Mouse (Mus musculus) heart, embryonic 15.5 days (tissue): Measurements from ENCODE around the gene Gucy2d. TPM values are rescaled to one million over a fixed set of nuclear protein-coding genes. Genes with fewer than 3 reads are reported as not detected.
A peak's percentile ranks its signal among the peaks of the same experiment; 100 is the strongest.

ENCODE experiments used
- ATAC-seq: fragments of 200-750 bp; cut with Nextera tagmentation; replicated peaks from 2 replicates; pipeline ENCODE4 v1.8.0; 2017; ENCODE audit warnings: low read depth, moderate TSS enrichment; ENCODE audit not compliant: insufficient number of reproducible peaks, insufficient read depth, low FRiP score
- H3K27ac ChIP-seq: fragments of 300-500 bp; sonication (generic); 2 replicates; pipeline ENCODE4 v1.5.1; 2015; ENCODE audit warnings: mild to moderate bottlenecking, inconsistent platforms
- H3K27me3 ChIP-seq: fragments of 300-500 bp; sonication (generic); 2 replicates; pipeline ENCODE4 v1.6.1; 2015; ENCODE audit warnings: inconsistent platforms
- H3K36me3 ChIP-seq: fragments of 300-500 bp; sonication (generic); 2 replicates; pipeline ENCODE4 v1.6.1; 2015; ENCODE audit warnings: mild to moderate bottlenecking, inconsistent platforms
- H3K4me1 ChIP-seq: fragments of 300-500 bp; sonication (generic); replicated peaks from 2 replicates; pipeline ENCODE4 v1.6.1; 2015; ENCODE audit warnings: inconsistent platforms
- H3K4me2 ChIP-seq: fragments of 300-500 bp; sonication (generic); 2 replicates; pipeline ENCODE4 v1.6.1; 2015; ENCODE audit warnings: inconsistent platforms, mild to moderate bottlenecking, moderate library complexity
- H3K4me3 ChIP-seq: fragments of 300-500 bp; sonication (generic); 2 replicates; pipeline ENCODE4 v1.5.1; 2015; ENCODE audit warnings: mild to moderate bottlenecking, inconsistent platforms
- H3K9ac ChIP-seq: fragments of 300-500 bp; sonication (generic); 2 replicates; pipeline ENCODE4 v1.6.1; 2015; ENCODE audit warnings: mild to moderate bottlenecking, inconsistent platforms
- H3K9me3 ChIP-seq: fragments of 300-500 bp; sonication (generic); replicated peaks from 2 replicates; pipeline ENCODE4 v1.6.1; 2016; ENCODE audit warnings: inconsistent platforms
- WGBS: fragments of 180-500 bp; shearing (Covaris S2); methylation state at CpG from one replicate; pipeline ENCODE4 v1.1.7; 2015; ENCODE audit warnings: mixed read lengths; 5-methylcytosine and 5-hydroxymethylcytosine counted together
- polyA plus RNA-seq: library from polyadenylated mRNA; unstranded; fragments of >200 nt; fragmentation: Nextera tagmentation; extraction: Ambion mirVana; gene quantifications from 2 replicates; pipeline ENCODE4 v1.2.1, GENCODE M21; 2015

Gene Gucy2d
- polyA plus RNA-seq, 1 experiment from 2014 or later = not detected

DNA sequence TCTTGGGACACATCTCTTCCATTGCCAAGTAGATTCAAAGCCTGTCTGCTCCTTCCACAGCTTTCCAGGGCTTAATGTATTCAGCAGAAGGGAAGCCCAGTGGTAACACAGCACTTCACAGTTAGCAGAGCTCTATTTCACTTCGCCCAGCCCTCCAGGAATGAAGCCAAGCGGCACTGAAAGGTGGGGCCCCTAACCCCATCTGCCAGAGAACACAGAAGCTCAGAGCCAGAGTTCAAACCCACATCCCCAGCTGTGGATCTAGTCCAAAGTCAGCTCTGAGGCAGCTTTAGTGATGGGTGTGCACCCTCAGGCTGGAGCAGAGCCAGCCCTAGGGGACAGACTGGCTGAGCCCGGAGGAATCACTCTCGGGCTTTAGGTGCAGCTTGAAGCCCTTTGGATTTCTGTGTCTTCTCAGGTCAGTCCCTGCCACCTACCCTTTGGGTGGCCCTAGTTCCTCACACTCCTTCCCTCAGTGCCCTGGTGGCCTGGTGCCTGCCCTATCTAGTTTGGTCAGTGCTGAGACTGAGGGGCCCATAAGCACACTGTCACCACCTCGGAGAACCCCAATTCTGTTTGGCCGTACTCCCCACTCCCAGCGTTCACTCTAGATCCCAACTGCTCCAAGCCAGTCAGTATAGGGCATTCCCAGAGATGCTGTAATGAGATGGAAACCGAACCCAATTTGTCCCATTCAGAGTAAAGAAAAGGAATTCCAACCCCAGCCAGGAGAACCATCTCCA lies 83.0 kb downstream of the Gucy2d start:
- H3K4me2 ChIP-seq = no peak overlapping the region
- no peaks in the 10 kb centered on the region for H3K36me3 ChIP-seq
- no peak overlapping the region for H3K4me3 ChIP-seq
- H3K27ac ChIP-seq = peak overlapping the region; percentile 66
- H3K9me3 ChIP-seq = no peaks in the 10 kb centered on the region
- peak; percentile 41; the same call in 1 of the 2 replicates for ATAC-seq
- peaks cover 38% of the 10 kb centered on the region for H3K4me1 ChIP-seq
- H3K27me3 ChIP-seq = no peaks in the 10 kb centered on the region
- no peak overlapping the region for H3K9ac ChIP-seq
- WGBS = 54% methylated on average over 8 of the region's 8 CpGs

DNA sequence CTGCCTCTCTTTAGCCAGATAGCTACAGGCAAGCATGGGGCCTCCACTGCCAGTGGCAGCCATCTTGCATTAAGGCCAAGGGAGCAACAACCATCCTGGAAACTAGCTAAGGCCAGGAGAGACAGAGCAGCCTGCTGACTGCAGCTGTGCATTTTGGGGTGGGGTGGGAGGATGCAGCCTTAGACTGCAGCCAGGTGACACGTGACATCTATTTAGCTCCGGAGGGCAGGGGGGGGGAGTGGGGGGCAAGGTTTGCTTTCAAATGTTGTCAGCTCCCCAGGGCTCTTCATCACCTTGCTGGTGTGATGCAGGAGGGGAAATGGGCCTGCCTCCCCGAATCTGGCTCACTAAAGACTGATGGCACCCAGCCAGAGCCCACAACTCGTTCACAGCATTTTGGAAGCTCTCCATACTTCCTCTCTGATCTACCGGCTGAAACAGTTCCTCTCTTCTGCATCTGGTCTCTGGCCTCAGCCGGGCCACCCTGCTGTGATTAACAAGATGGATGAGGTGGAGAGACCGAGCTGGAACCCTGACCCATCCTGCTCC lies 83.7 kb downstream of the Gucy2d start:
- no peak overlapping the region for H3K9ac ChIP-seq
- 1% methylated on average over 7 of the region's 7 CpGs for WGBS
- H3K27me3 ChIP-seq = no peaks in the 10 kb centered on the region
- ATAC-seq = peak; percentile 42; the same call in 1 of the 2 replicates
- H3K4me3 ChIP-seq = no peak overlapping the region
- peak overlapping the region; percentile 66 for H3K27ac ChIP-seq
- no peaks in the 10 kb centered on the region for H3K9me3 ChIP-seq
- H3K4me2 ChIP-seq = no peak overlapping the region; the same call in 1 of the 2 replicates
- peaks cover 42% of the 10 kb centered on the region for H3K4me1 ChIP-seq
- H3K36me3 ChIP-seq = no peaks in the 10 kb centered on the region

DNA sequence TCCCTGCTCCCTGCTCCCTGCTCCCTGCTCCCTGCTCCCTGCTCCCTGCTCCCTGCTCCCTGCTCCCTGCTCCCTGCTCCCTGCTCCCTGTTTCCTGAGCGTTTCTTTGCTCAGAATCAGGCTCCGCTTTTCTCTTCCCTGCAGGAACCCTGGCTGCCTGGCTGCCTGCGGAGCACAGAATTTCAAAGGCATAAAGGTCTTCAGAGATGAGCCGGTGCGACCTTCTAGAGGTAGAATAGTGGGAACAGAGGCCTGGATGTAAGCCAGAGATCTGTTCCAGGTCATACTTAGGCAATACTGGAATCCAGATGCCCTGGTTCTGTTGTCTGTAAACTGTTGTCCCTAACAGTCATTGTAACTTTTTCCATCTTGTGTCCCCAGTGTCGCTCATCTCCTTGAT lies 84.2 kb downstream of the Gucy2d start:
- Histone ChIP-seq H3K27me3 (no peaks in the 10 kb centered on the region), H3K4me1 (peaks cover 42% of the 10 kb centered on the region), H3K9ac (no peak overlapping the region), H3K27ac (peak overlapping the region; percentile 66), H3K4me3 (no peak overlapping the region), H3K36me3 (no peaks in the 10 kb centered on the region), H3K9me3 (no peaks in the 10 kb centered on the region), H3K4me2 (no peak overlapping the region; the same call in 1 of the 2 replicates)
- no peak for ATAC-seq
- WGBS = 40% methylated on average over 6 of the region's 6 CpGs

DNA sequence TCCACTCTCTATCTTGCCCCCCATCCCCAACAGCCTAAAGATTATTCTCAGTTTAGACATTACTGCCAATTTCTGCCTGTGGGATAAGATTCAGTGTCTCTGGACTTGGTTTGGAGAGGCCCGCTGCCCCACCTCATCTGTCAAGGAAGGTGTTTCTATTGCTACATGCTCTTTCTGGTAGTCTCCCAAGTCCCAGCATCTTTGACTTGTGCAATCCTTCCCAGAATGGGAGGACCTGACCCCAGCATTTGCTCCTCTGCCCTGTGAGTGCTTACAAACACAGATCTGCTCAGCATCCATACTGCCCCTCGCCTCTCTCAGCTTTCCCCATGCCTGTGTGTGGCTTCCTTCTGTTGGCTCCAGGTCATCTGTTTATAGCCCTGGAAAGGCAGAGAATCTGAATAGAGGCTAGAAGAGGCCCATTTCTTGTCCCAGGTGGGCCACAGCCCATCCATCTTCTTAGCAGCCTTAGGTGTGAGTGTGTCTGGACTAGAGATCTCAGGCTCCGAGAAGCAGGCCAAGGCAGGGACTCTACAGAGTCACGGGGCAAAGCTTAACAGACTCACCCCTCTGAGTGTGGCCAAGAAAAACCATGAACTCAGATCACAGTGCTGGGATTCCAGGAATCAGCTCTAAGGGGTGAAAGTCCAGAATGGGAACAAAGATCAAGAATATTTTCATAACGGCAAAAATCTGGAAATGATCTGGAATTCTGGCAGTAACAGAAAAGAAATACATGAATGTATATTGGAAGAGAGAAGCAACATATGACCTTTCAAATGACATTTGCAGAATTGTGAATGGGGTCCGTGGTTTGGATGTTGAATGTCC lies 84.9 kb downstream of the Gucy2d start:
- Histone ChIP-seq H3K4me1 (peaks cover 42% of the 10 kb centered on the region), H3K36me3 (no peaks in the 10 kb centered on the region), H3K27me3 (no peaks in the 10 kb centered on the region), H3K4me2 (no peak overlapping the region), H3K9me3 (no peaks in the 10 kb centered on the region), H3K9ac (no peak overlapping the region), H3K4me3 (no peak overlapping the region), H3K27ac (peak overlapping the region; percentile 66; the same call in 1 of the 2 replicates)
- WGBS = 61% methylated on average over 6 of the region's 6 CpGs
- no peak for ATAC-seq

Other genes starting within 250 kb of the Gucy2d start
- gene B3gnt6, start 240.9 kb upstream of the Gucy2d start, polyA plus RNA-seq = 0.19 TPM in 1 of 2 replicates, not detected in the other
- gene Acer3, start 119.2 kb upstream of the Gucy2d start, polyA plus RNA-seq = 16.2 and 16.9 TPM in 2 replicates
- gene Tsku, start 79.1 kb upstream of the Gucy2d start, polyA plus RNA-seq = 4.6 and 6.1 TPM in 2 replicates
- gene Lrrc32, start 48.9 kb downstream of the Gucy2d start, polyA plus RNA-seq = 7.3 and 9.1 TPM in 2 replicates
- gene Emsy, start 216.4 kb downstream of the Gucy2d start, polyA plus RNA-seq = 20.2 and 23.1 TPM in 2 replicates